ENCODE assay signal across 11 mouse cellular contexts in genomic region chr10:85455985-85456384, GRCm38 (mm10).
A peak's percentile ranks its signal among the peaks of the same experiment; 100 is the strongest.
DNase-seq lines count a peak whose midpoint lies in the region; ATAC-seq and TF ChIP-seq lines count a peak whose summit lies in the region.
"Had no signal": no experiment of that assay in that cellular context is flagged by ENCODE, and none has a peak within 500 bp of the region (broad histone marks: within the 10 kb centered on the region; RNA-seq: fewer than 3 reads in every experiment).

No protein-coding gene starts in this region.

- H3K9me3 ChIP-seq in liver, embryonic 14.5 days (ENCODE audit: control insufficient read depth, low read length): no peaks in the 10 kb centered on the region
- no peaks in the 10 kb centered on the region for H3K9me3 ChIP-seq in liver, embryonic 11.5 days (ENCODE audit: control insufficient read depth, low read length)
- H3K9me3 ChIP-seq: liver, embryonic 13.5 days had no signal

- H3K4me2 ChIP-seq in liver, embryonic 14.5 days (ENCODE audit: low read depth): no peak overlapping the region
- no peak overlapping the region for H3K4me2 ChIP-seq in liver, embryonic 11.5 days
- H3K4me2 ChIP-seq: liver, embryonic 13.5 days had no signal

- no peak overlapping the region for H3K9ac ChIP-seq in liver, embryonic 14.5 days (replicated peaks)
- no peak overlapping the region for H3K9ac ChIP-seq in liver, embryonic 11.5 days (ENCODE audit: low read depth, low read length)
- H3K9ac ChIP-seq: liver, embryonic 13.5 days had no signal

- H3K36me3 ChIP-seq in liver, embryonic 14.5 days (replicated peaks; ENCODE audit: control insufficient read depth, insufficient read depth, low read depth): no peaks in the 10 kb centered on the region
- H3K36me3 ChIP-seq in liver, embryonic 11.5 days (ENCODE audit: control insufficient read depth, insufficient read depth, low read length): no peaks in the 10 kb centered on the region
- H3K36me3 ChIP-seq: liver, embryonic 13.5 days had no signal

- peak; percentile 19 for DNase-seq in embryo, embryonic 10 days (ENCODE audit: low spot score)
- DNase-seq in embryo, embryonic 11 days: no peak
- no peak for DNase-seq in liver, embryonic 14.5 days (ENCODE audit: low read depth in 3 of 3, low spot score in 3 of 3)
- DNase-seq in liver, embryonic 11.5 days (ENCODE audit: low spot score): no peak
- DNase-seq in Muller cell, postnatal 12 days (ENCODE audit: inconsistent ontology term): peak; percentile 30
- peak; percentile 16 for DNase-seq in embryo, embryonic 9.5 days (ENCODE audit: extremely low spot score)
- no peak for DNase-seq in lung, postnatal 4 days
- no peak for DNase-seq in heart, adult 8-10 months (ENCODE audit: low spot score)
- DNase-seq: B cell, adult 2 months; kidney, adult 9 months; liver, embryonic 13.5 days had no signal

- TF ChIP-seq CTCF in liver, embryonic 14.5 days (IDR thresholded peaks at IDR 0.05; ENCODE audit: low read depth): peak; percentile 33

- no peak for TF ChIP-seq EP300 in liver, embryonic 14.5 days (IDR thresholded peaks at IDR 0.05; ENCODE audit: low read depth)

- no peaks in the 10 kb centered on the region for H3K27me3 ChIP-seq in liver, embryonic 14.5 days (ENCODE audit: control insufficient read depth, insufficient read depth, low read length)
- H3K27me3 ChIP-seq in liver, embryonic 11.5 days (replicated peaks; ENCODE audit: control insufficient read depth, insufficient read depth, low read length): no peaks in the 10 kb centered on the region
- H3K27me3 ChIP-seq: liver, embryonic 13.5 days had no signal

- no peaks in the 10 kb centered on the region for H3K4me1 ChIP-seq in liver, embryonic 14.5 days (replicated peaks; ENCODE audit: control insufficient read depth in 2 of 2, insufficient read depth in 2 of 2, low read length in 1 of 2)
- no peaks in the 10 kb centered on the region for H3K4me1 ChIP-seq in liver, embryonic 11.5 days (replicated peaks; ENCODE audit: control insufficient read depth, insufficient read depth, low read length)
- H3K4me1 ChIP-seq: liver, embryonic 13.5 days had no signal

- ATAC-seq in liver, embryonic 14.5 days (ENCODE audit: insufficient read depth): no peak
- ATAC-seq in liver, embryonic 11.5 days (replicated peaks; ENCODE audit: low FRiP score): no peak

- 43% methylated on average over 4 of the region's 4 CpGs for WGBS in liver, embryonic 14.5 days (ENCODE audit: insufficient replicate concordance)
- 66% methylated on average over 4 of the region's 4 CpGs for WGBS in liver, embryonic 11.5 days

- no peak overlapping the region for H3K4me3 ChIP-seq in liver, embryonic 14.5 days (ENCODE audit: insufficient read depth in 1 of 2, low read depth in 2 of 2, low read length in 2 of 2)
- no peak overlapping the region for H3K4me3 ChIP-seq in liver, embryonic 11.5 days (ENCODE audit: low read depth, low read length)
- H3K4me3 ChIP-seq: liver, embryonic 13.5 days had no signal

- no peak overlapping the region for H3K27ac ChIP-seq in liver, embryonic 14.5 days
- H3K27ac ChIP-seq in liver, embryonic 11.5 days (ENCODE audit: low read depth, low read length): no peak overlapping the region
- H3K27ac ChIP-seq: liver, embryonic 13.5 days had no signal

Comparison
In these comparisons a context has a peak if more than half of its experiments do, and no peak if none do; other contexts are left out.
1. DNase-seq: peak in embryo, embryonic 10 days (single experiment), Muller cell, postnatal 12 days (single experiment) and embryo, embryonic 9.5 days (single experiment); none in embryo, embryonic 11 days (single experiment), liver, embryonic 14.5 days (0 of 3), liver, embryonic 11.5 days (single experiment), lung, postnatal 4 days (0 of 2) and heart, adult 8-10 months (single experiment).